Mouse (Mus musculus): ENCODE results near the gene Fam170b. TPM values are rescaled to one million over a fixed set of nuclear protein-coding genes. Genes with fewer than 3 reads are reported as not detected.
A peak's percentile ranks its signal among the peaks of the same experiment; 100 is the strongest.

The Fam170b gene
- polyA plus RNA-seq, 1 experiment from 2014 or later: not detected

- ATAC-seq (no peak), DNase-seq (ENCODE audit: low spot score) (no peak)
- H3K9ac ChIP-seq (ENCODE audit: low read length): no peak overlapping the region
- no peaks in the 10 kb centered on the region for H3K4me1 ChIP-seq (ENCODE audit: control insufficient read depth, insufficient read depth, low read length)
- H3K36me3 ChIP-seq (ENCODE audit: control insufficient read depth, insufficient read depth, low read length): no peaks in the 10 kb centered on the region
- H3K27ac ChIP-seq (ENCODE audit: low read depth, low read length): no peak overlapping the region
- H3K4me2 ChIP-seq (ENCODE audit: low read length): no peak overlapping the region
- H3K4me3 ChIP-seq (ENCODE audit: low read depth, low read length): no peak overlapping the region
- WGBS: 87% methylated on average over 3 of the region's 3 CpGs
- H3K9me3 ChIP-seq (replicated peaks; ENCODE audit: control insufficient read depth, low read length): no peaks in the 10 kb centered on the region
- H3K27me3 ChIP-seq (replicated peaks; ENCODE audit: control insufficient read depth, insufficient read depth, low read length): no peaks in the 10 kb centered on the region
These were observed 9.9 kb upstream of the Fam170b start for GRCm38 (mm10) chr14:32823861-32824260.

- 70% methylated on average over 14 of the region's 14 CpGs for WGBS
- DNase-seq (ENCODE audit: low spot score): no peak
- Histone ChIP-seq H3K4me1 (ENCODE audit: control insufficient read depth, insufficient read depth, low read length) (no peaks in the 10 kb centered on the region), H3K4me2 (ENCODE audit: low read length) (no peak overlapping the region), H3K9me3 (replicated peaks; ENCODE audit: control insufficient read depth, low read length) (no peaks in the 10 kb centered on the region), H3K27me3 (replicated peaks; ENCODE audit: control insufficient read depth, insufficient read depth, low read length) (no peaks in the 10 kb centered on the region), H3K36me3 (ENCODE audit: control insufficient read depth, insufficient read depth, low read length) (no peaks in the 10 kb centered on the region), H3K27ac (ENCODE audit: low read depth, low read length) (no peak overlapping the region), H3K9ac (ENCODE audit: low read length) (no peak overlapping the region), H3K4me3 (ENCODE audit: low read depth, low read length) (no peak overlapping the region)
- ATAC-seq: no peak
These were observed 9.3 kb upstream of the Fam170b start for GRCm38 (mm10) chr14:32824267-32825150.

DNA sequence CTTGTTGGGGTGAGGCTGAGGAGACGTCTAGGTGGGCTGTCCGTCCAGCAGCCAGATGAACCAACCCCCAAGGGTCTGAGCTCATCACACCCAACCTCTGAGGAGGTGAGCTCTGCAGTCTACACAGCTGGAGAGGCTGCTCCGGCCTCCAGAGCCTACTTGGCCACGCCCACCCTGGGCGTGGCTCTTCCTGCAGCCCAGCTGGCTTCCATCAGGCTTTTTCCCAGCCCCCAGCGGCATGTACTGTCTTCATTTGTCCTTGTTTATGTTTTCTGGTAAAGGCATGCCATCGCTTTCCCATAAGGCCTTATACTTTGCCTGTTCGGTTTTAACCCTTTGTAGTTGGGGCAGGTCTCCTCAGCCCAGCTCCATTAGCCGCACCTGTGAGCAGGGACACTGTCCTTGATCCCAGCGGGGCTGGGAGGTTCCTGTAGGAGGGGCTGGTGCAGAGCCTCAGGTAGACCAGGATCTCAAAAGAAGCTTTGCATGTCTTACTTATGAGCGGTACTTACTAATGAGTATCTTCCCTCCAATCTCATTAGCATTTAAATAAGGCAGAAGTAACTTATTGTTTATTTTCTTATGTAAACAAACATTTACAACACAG is 8.2 kb upstream of the Fam170b start:
- WGBS: 8% methylated on average over 11 of the region's 11 CpGs
- Histone ChIP-seq H3K4me3 (ENCODE audit: low read depth, low read length) (no peak overlapping the region), H3K27me3 (replicated peaks; ENCODE audit: control insufficient read depth, insufficient read depth, low read length) (no peaks in the 10 kb centered on the region), H3K4me1 (ENCODE audit: control insufficient read depth, insufficient read depth, low read length) (no peaks in the 10 kb centered on the region), H3K4me2 (ENCODE audit: low read length) (no peak overlapping the region), H3K9me3 (replicated peaks; ENCODE audit: control insufficient read depth, low read length) (no peaks in the 10 kb centered on the region), H3K9ac (ENCODE audit: low read length) (no peak overlapping the region), H3K27ac (ENCODE audit: low read depth, low read length) (no peak overlapping the region), H3K36me3 (ENCODE audit: control insufficient read depth, insufficient read depth, low read length) (no peaks in the 10 kb centered on the region)
- ATAC-seq: no peak
- DNase-seq (ENCODE audit: low spot score): peak; percentile 54

GRCm38 (mm10) chr14:32827165-32827564 is 6.6 kb upstream of the Fam170b start:
- no peak overlapping the region for H3K4me3 ChIP-seq (ENCODE audit: low read depth, low read length)
- H3K4me1 ChIP-seq (ENCODE audit: control insufficient read depth, insufficient read depth, low read length): no peaks in the 10 kb centered on the region
- H3K9ac ChIP-seq (ENCODE audit: low read length): no peak overlapping the region
- WGBS: 71% methylated on average over 4 of the region's 4 CpGs
- DNase-seq (ENCODE audit: low spot score): no peak
- H3K27ac ChIP-seq (ENCODE audit: low read depth, low read length): no peak overlapping the region
- no peaks in the 10 kb centered on the region for H3K27me3 ChIP-seq (replicated peaks; ENCODE audit: control insufficient read depth, insufficient read depth, low read length)
- ATAC-seq: no peak
- no peaks in the 10 kb centered on the region for H3K9me3 ChIP-seq (replicated peaks; ENCODE audit: control insufficient read depth, low read length)
- H3K36me3 ChIP-seq (ENCODE audit: control insufficient read depth, insufficient read depth, low read length): no peaks in the 10 kb centered on the region
- no peak overlapping the region for H3K4me2 ChIP-seq (ENCODE audit: low read length)

DNA sequence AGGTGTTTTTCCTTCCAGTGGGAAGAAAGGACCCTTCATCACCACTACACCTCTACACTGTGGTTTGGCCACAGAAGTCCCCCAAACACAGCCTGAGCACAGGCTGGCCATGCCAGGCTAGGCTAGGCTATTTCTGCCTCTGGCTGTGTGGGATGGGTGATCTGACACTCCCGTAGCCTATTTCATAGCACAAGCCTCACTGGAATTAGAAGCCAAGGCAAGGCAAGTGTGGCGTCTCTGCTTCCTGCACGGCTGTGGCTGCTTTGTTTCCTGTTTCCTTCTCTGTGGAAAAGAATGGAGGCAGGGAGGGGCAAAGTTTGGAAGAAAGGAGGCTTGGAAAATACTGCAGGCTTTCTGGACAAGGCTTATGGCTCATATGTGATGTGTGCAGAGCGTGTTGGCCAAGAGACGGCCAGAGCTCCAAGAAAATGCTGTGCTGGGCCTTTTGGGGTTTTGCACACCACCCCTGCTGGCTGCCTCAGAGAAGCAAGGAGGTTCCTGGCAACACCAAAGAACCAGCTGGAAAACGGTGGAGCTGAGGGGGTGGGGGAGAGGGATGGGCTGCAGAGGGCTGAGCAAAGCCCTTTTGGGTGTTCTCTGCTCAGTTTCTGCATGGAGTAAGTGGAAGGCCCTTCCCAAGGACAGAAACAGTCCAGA is 5.6 kb upstream of the Fam170b start:
- Histone ChIP-seq H3K27me3 (replicated peaks; ENCODE audit: control insufficient read depth, insufficient read depth, low read length) (no peaks in the 10 kb centered on the region), H3K27ac (ENCODE audit: low read depth, low read length) (no peak overlapping the region), H3K9me3 (replicated peaks; ENCODE audit: control insufficient read depth, low read length) (no peaks in the 10 kb centered on the region), H3K36me3 (ENCODE audit: control insufficient read depth, insufficient read depth, low read length) (no peaks in the 10 kb centered on the region), H3K4me2 (ENCODE audit: low read length) (no peak overlapping the region), H3K9ac (ENCODE audit: low read length) (no peak overlapping the region), H3K4me1 (ENCODE audit: control insufficient read depth, insufficient read depth, low read length) (no peaks in the 10 kb centered on the region), H3K4me3 (ENCODE audit: low read depth, low read length) (no peak overlapping the region)
- ATAC-seq: no peak
- no peak for DNase-seq (ENCODE audit: low spot score)
- 55% methylated on average over 6 of the region's 6 CpGs for WGBS

- Histone ChIP-seq H3K4me2 (ENCODE audit: low read length) (no peak overlapping the region), H3K27ac (ENCODE audit: low read depth, low read length) (no peak overlapping the region), H3K4me1 (ENCODE audit: control insufficient read depth, insufficient read depth, low read length) (no peaks in the 10 kb centered on the region), H3K36me3 (ENCODE audit: control insufficient read depth, insufficient read depth, low read length) (no peaks in the 10 kb centered on the region), H3K27me3 (replicated peaks; ENCODE audit: control insufficient read depth, insufficient read depth, low read length) (no peaks in the 10 kb centered on the region), H3K9ac (ENCODE audit: low read length) (no peak overlapping the region), H3K4me3 (ENCODE audit: low read depth, low read length) (no peak overlapping the region), H3K9me3 (replicated peaks; ENCODE audit: control insufficient read depth, low read length) (no peaks in the 10 kb centered on the region)
- no peak for ATAC-seq
- 92% methylated on average over 14 of the region's 14 CpGs for WGBS
- DNase-seq (ENCODE audit: low spot score): no peak
These were observed 1.4 kb downstream of the Fam170b start for GRCm38 (mm10) chr14:32835181-32835580.

- no peak for ATAC-seq
- Histone ChIP-seq H3K27ac (ENCODE audit: low read depth, low read length) (no peak overlapping the region), H3K9ac (ENCODE audit: low read length) (no peak overlapping the region), H3K4me1 (ENCODE audit: control insufficient read depth, insufficient read depth, low read length) (no peaks in the 10 kb centered on the region), H3K4me3 (ENCODE audit: low read depth, low read length) (no peak overlapping the region), H3K9me3 (replicated peaks; ENCODE audit: control insufficient read depth, low read length) (no peaks in the 10 kb centered on the region), H3K27me3 (replicated peaks; ENCODE audit: control insufficient read depth, insufficient read depth, low read length) (no peaks in the 10 kb centered on the region), H3K4me2 (ENCODE audit: low read length) (no peak overlapping the region), H3K36me3 (ENCODE audit: control insufficient read depth, insufficient read depth, low read length) (no peaks in the 10 kb centered on the region)
- DNase-seq (ENCODE audit: low spot score): no peak
- 91% methylated on average over 14 of the region's 14 CpGs for WGBS
These were observed 1.8 kb downstream of the Fam170b start for GRCm38 (mm10) chr14:32835596-32835995.

DNA sequence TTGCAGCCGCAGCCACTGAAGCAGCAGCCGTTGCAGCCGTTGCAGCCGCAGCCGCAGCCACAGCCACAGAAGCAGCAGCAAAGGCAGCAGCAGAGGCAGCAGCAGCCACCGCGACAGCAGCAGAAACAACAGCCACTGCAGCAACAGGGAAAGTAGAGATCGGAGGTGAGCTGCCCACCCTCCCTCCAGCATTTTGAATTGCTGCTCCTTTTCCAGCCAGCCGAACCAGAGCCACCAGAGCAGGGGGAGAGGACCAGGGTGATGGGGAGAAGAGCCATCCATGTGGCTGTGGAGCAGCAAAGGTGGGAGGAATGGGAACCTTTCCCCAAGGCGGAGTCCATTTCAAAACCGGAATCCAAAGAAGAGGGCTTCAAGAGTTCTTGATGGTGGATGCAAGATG is 2.4 kb downstream of the Fam170b start:
- H3K4me1 ChIP-seq (ENCODE audit: control insufficient read depth, insufficient read depth, low read length): no peaks in the 10 kb centered on the region
- DNase-seq (ENCODE audit: low spot score): no peak
- H3K4me3 ChIP-seq (ENCODE audit: low read depth, low read length): no peak overlapping the region
- no peaks in the 10 kb centered on the region for H3K9me3 ChIP-seq (replicated peaks; ENCODE audit: control insufficient read depth, low read length)
- no peaks in the 10 kb centered on the region for H3K36me3 ChIP-seq (ENCODE audit: control insufficient read depth, insufficient read depth, low read length)
- H3K9ac ChIP-seq (ENCODE audit: low read length): no peak overlapping the region
- ATAC-seq: no peak
- 89% methylated on average over 11 of the region's 11 CpGs for WGBS
- H3K4me2 ChIP-seq (ENCODE audit: low read length): no peak overlapping the region
- H3K27ac ChIP-seq (ENCODE audit: low read depth, low read length): no peak overlapping the region
- H3K27me3 ChIP-seq (replicated peaks; ENCODE audit: control insufficient read depth, insufficient read depth, low read length): no peaks in the 10 kb centered on the region

DNA sequence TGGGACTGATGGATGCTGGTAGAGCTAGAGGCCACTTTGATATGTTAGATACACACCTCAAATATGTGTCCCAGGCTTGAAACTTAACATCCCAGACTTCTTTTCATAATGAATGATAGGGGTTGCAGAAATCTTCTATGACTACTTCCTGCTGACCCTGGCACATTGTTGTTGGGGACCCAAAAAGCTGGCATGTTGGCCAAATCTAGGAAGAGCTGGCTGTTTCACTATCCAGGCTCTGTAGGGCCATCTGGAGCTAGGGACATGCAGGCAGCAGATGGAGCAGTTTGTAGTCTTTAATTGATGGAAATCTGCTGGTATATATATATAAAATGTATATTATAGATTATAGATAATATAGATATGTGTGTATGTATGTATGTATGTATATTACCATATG is 8.3 kb downstream of the Fam170b start:
- Histone ChIP-seq H3K4me1 (ENCODE audit: control insufficient read depth, insufficient read depth, low read length) (no peaks in the 10 kb centered on the region), H3K9ac (ENCODE audit: low read length) (no peak overlapping the region), H3K9me3 (replicated peaks; ENCODE audit: control insufficient read depth, low read length) (no peaks in the 10 kb centered on the region), H3K4me3 (ENCODE audit: low read depth, low read length) (no peak overlapping the region), H3K27me3 (replicated peaks; ENCODE audit: control insufficient read depth, insufficient read depth, low read length) (no peaks in the 10 kb centered on the region), H3K27ac (ENCODE audit: low read depth, low read length) (no peak overlapping the region), H3K4me2 (ENCODE audit: low read length) (no peak overlapping the region), H3K36me3 (ENCODE audit: control insufficient read depth, insufficient read depth, low read length) (no peaks in the 10 kb centered on the region)
- ATAC-seq (no peak), DNase-seq (ENCODE audit: low spot score) (no peak)
